Mouse (Mus musculus) MEL (cell line): ENCODE data around the gene Gm38394. TPM values are rescaled to one million over a fixed set of nuclear protein-coding genes. Genes with fewer than 3 reads are reported as not detected.

Experiments
- DNase-seq: peaks from one replicate; pipeline ENCODE4 v3.0.0; 2011; ENCODE audit warnings: low read depth, low spot score
- H3K27ac ChIP-seq: 2 replicates; pipeline ENCODE4 v1.5.1; 2012; ENCODE audit warnings: low read depth, mild to moderate bottlenecking, control low read depth, low read length, moderate library complexity; ENCODE audit not compliant: control insufficient read depth
- H3K27me3 ChIP-seq, 2 experiments: fragments of 150-350 bp in 1 of 2; sonication (generic) in 1 of 2; 2 replicates each; pipeline ENCODE4 v1.6.1; 2012; ENCODE audit warnings: low read length in 2 of 2, mild to moderate bottlenecking in 2 of 2, improper control_type of control experiment in 1 of 2, moderate library complexity in 1 of 2; ENCODE audit not compliant: insufficient read depth in 2 of 2, control insufficient read depth in 1 of 2
- H3K36me3 ChIP-seq, 2 experiments: 2 replicates each; pipeline ENCODE4 v1.6.1; 2012 to 2014; ENCODE audit warnings: low read length in 2 of 2, improper control_type of control experiment in 1 of 2, inconsistent platforms in 1 of 2, mild to moderate bottlenecking in 1 of 2; ENCODE audit not compliant: insufficient read depth in 2 of 2, control insufficient read depth in 1 of 2
- H3K4me1 ChIP-seq, 2 experiments: fragments of 150-350 bp in 1 of 2; sonication (generic) in 1 of 2; 2 replicates each; pipeline ENCODE4 v1.6.1; 2012; ENCODE audit warnings: low read length in 2 of 2, improper control_type of control experiment in 1 of 2, mild to moderate bottlenecking in 1 of 2; ENCODE audit not compliant: insufficient read depth in 2 of 2, control insufficient read depth in 1 of 2
- H3K4me3 ChIP-seq, 2 experiments: fragments of 150-350 bp in 1 of 2; sonication (generic) in 1 of 2; 2 replicates each; pipeline ENCODE4 v1.5.1; 2012; ENCODE audit warnings: low read depth in 2 of 2, low read length in 2 of 2, mild to moderate bottlenecking in 2 of 2, moderate library complexity in 2 of 2, control low read depth in 1 of 2, improper control_type of control experiment in 1 of 2; ENCODE audit not compliant: control insufficient read depth in 1 of 2, insufficient read depth in 1 of 2
- H3K79me2 ChIP-seq: 2 replicates; pipeline ENCODE4 v1.6.1; 2012; ENCODE audit warnings: mild to moderate bottlenecking, low read length, moderate library complexity; ENCODE audit not compliant: control insufficient read depth, poor library complexity, insufficient read depth
- H3K9ac ChIP-seq: 2 replicates; pipeline ENCODE4 v1.6.1; 2012; ENCODE audit warnings: low read depth, mild to moderate bottlenecking, control low read depth, low read length, moderate library complexity; ENCODE audit not compliant: control insufficient read depth, poor library complexity, severe bottlenecking
- H3K9me3 ChIP-seq: fragments of 150-350 bp; sonication (generic); replicated peaks from 2 replicates; pipeline ENCODE4 v1.6.1; 2012; ENCODE audit warnings: mild to moderate bottlenecking, low read length, improper control_type of control experiment, moderate library complexity; ENCODE audit not compliant: insufficient read depth
- BHLHE40 ChIP-seq: IDR thresholded peaks from 2 replicates; pipeline ENCODE4 v1.6.1; 2012; ENCODE audit warnings: low read depth, mild to moderate bottlenecking, inconsistent platforms, low read length, improper control_type of control experiment, borderline replicate concordance
- CHD2 ChIP-seq: IDR thresholded peaks from 2 replicates; pipeline ENCODE4 v1.6.1; 2011; ENCODE audit warnings: low read length, improper control_type of control experiment
- CTCF ChIP-seq, 3 experiments: IDR thresholded peaks in 2 of 3; conservative IDR thresholded peaks in 1 of 3; 2 replicates each; pipeline ENCODE4 v1.5.1; 2011 to 2012; ENCODE audit warnings: low read length in 3 of 3, low read depth in 2 of 3, mild to moderate bottlenecking in 2 of 3, improper control_type of control experiment in 1 of 3, inconsistent platforms in 1 of 3, mixed read lengths in 1 of 3, moderate library complexity in 1 of 3; ENCODE audit not compliant: control insufficient read depth in 1 of 3, insufficient read depth in 1 of 3, poor library complexity in 1 of 3, severe bottlenecking in 1 of 3
- E2F4 ChIP-seq: IDR thresholded peaks from 2 replicates; pipeline ENCODE4 v1.6.1; 2011; ENCODE audit warnings: low read depth, low read length, improper control_type of control experiment, borderline replicate concordance
- ELF1 ChIP-seq: IDR thresholded peaks from 2 replicates; pipeline ENCODE4 v1.6.1; 2014; ENCODE audit warnings: low read depth, mild to moderate bottlenecking, inconsistent platforms, low read length, improper control_type of control experiment, moderate library complexity
- ETS1 ChIP-seq: IDR thresholded peaks from 2 replicates; pipeline ENCODE4 v1.6.1; 2012; ENCODE audit warnings: low read depth, mild to moderate bottlenecking, inconsistent platforms, low read length, improper control_type of control experiment, moderate library complexity
- GATA1 ChIP-seq: IDR thresholded peaks from 2 replicates; pipeline ENCODE4 v1.6.1; 2011; ENCODE audit warnings: low read depth, low read length, improper control_type of control experiment
- JUND ChIP-seq: IDR thresholded peaks from 2 replicates; pipeline ENCODE4 v1.6.1; 2011; ENCODE audit warnings: low read depth, mild to moderate bottlenecking, improper control_type of control experiment, low read length
- MYB ChIP-seq: IDR thresholded peaks from 2 replicates; pipeline ENCODE4 v1.6.1; 2011; ENCODE audit warnings: mild to moderate bottlenecking, low read depth, low read length, improper control_type of control experiment
- NRF1 ChIP-seq: IDR thresholded peaks from 2 replicates; pipeline ENCODE4 v1.6.1; 2014; ENCODE audit warnings: low read depth, mild to moderate bottlenecking, inconsistent platforms, low read length, improper control_type of control experiment, moderate library complexity; ENCODE audit not compliant: poor library complexity, insufficient read depth, severe bottlenecking
- POLR2A ChIP-seq, 2 experiments: IDR thresholded peaks; 2 replicates each; pipeline ENCODE4 v1.6.1; 2011 to 2012; ENCODE audit warnings: low read length in 2 of 2, mild to moderate bottlenecking in 2 of 2, control low read depth in 1 of 2, improper control_type of control experiment in 1 of 2, low read depth in 1 of 2, moderate library complexity in 1 of 2; ENCODE audit not compliant: control insufficient read depth in 1 of 2, insufficient read depth in 1 of 2, poor library complexity in 1 of 2
- POLR2AphosphoS2 ChIP-seq: IDR thresholded peaks from 2 replicates; pipeline ENCODE4 v1.6.1; 2011; ENCODE audit warnings: low read length, improper control_type of control experiment
- SIN3A ChIP-seq: IDR thresholded peaks from 2 replicates; pipeline ENCODE4 v1.6.1; 2012; ENCODE audit warnings: low read length, improper control_type of control experiment, inconsistent platforms
- TBP ChIP-seq: IDR thresholded peaks from 2 replicates; pipeline ENCODE4 v1.8.0; 2011; ENCODE audit warnings: low read depth, low read length, improper control_type of control experiment
- UBTF ChIP-seq: IDR thresholded peaks from 2 replicates; pipeline ENCODE4 v1.6.1; 2012; ENCODE audit warnings: low read depth, mild to moderate bottlenecking, inconsistent platforms, low read length, improper control_type of control experiment, moderate library complexity, borderline replicate concordance; ENCODE audit not compliant: insufficient read depth
- USF2 ChIP-seq, 2 experiments: IDR thresholded peaks; 2 replicates each; pipeline ENCODE4 v1.6.1; 2011 to 2012; ENCODE audit warnings: improper control_type of control experiment in 2 of 2, low read length in 2 of 2, borderline replicate concordance in 1 of 2, inconsistent platforms in 1 of 2, low read depth in 1 of 2, mild to moderate bottlenecking in 1 of 2; ENCODE audit not compliant: insufficient read depth in 1 of 2
- ZKSCAN1 ChIP-seq: IDR thresholded peaks from 2 replicates; pipeline ENCODE4 v1.6.1; 2012; ENCODE audit warnings: low read depth, mild to moderate bottlenecking, inconsistent platforms, low read length, improper control_type of control experiment, moderate library complexity
- ZMIZ1 ChIP-seq: IDR thresholded peaks from 2 replicates; pipeline ENCODE4 v1.6.1; 2012; ENCODE audit warnings: low read depth, mild to moderate bottlenecking, inconsistent platforms, low read length, improper control_type of control experiment, moderate library complexity
- polyA plus RNA-seq, 2 experiments: library from polyadenylated mRNA; stranded (reverse) in 1 of 2; unstranded in 1 of 2; fragments of >175 nt in 1 of 2; fragments of >200 nt in 1 of 2; gene quantifications; 2 replicates each; pipeline versions ENCODE4 v1.2.1 to v1.2.4; 2012; ENCODE audit warnings: low replicate concordance in 2 of 2, low read depth in 1 of 2; ENCODE audit not compliant: insufficient read length in 2 of 2, insufficient read depth in 1 of 2, missing spikeins in 1 of 2
- total RNA-seq: library from RNA; depleted of rRNA; stranded (reverse); fragments of 300-350 nt; gene quantifications from 2 replicates; pipeline ENCODE4 v1.2.3, GENCODE M21; 2012

Gene Gm38394
- total and polyA plus RNA-seq, 3 experiments: 1.0 to 5.2 TPM; not detected in 1

DNA sequence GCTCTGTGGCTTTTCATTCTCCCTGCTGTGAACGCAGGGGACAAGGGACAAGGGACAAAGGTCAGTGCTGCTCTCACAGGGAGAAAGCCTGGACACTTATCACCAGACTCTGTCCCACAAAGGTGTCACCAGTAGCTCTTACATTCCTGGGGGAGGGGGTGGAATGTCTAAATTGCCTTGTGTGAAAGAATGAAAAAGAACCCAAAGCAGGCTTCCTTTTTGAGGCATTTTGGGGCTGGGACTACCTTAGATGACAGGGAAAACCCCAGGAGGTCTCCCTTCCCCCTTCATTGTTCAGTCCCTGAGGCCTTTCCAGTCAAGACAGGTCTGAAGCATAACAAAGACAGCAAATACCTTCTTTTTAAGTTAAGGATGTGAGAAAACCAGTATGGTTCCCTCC, 33.2 kb upstream of the Gm38394 start:
- Histone ChIP-seq H3K36me3 (no peaks in the 10 kb centered on the region), H3K4me3 (no peak overlapping the region), H3K27ac (no peak overlapping the region), H3K4me1 (no peaks in the 10 kb centered on the region), H3K27me3 (peaks cover 0 to 5% of the 10 kb centered on the region in 2 experiments; a peak in 2 of 4 replicates), H3K9me3 (no peaks in the 10 kb centered on the region), H3K9ac (no peak overlapping the region), H3K79me2 (no peaks in the 10 kb centered on the region)
- TF ChIP-seq ETS1 (no peak), BHLHE40 (no peak), JUND (no peak), UBTF (no peak), USF2 (IDR thresholded peaks at IDR 0.05; ENCODE audit: borderline replicate concordance in 1 of 2, insufficient read depth in 1 of 2, low read depth in 1 of 2, low read length in 2 of 2) (no peak), TBP (no peak), GATA1 (no peak)
- DNase-seq: no peak

DNA sequence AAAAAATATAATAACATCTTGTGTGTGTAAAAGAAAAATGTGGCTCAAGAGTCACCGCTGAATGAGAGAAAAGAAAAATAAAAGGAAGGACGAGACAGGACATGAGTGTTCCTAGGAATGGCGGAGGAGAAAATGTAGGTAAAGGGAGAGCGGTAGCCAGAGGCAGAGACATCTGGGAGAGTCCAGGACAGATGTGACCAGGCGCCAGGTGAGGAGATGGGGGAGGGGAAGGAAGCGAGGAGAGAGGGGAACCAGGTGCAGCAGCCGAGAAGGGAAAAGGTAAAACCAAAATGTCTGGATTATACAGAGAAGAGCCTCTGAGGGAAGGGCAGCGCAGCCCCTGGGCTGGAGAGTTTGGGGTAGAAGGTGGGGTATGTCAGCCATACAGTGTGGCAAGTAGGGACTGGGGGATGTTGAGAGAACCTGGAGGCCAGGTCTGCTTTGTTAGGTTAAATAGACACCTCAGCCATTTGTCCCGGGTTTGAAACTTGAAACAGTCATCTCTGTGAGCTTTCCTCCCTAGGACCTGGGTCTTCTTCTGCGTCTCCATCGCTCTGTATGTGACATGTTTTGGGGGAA, 32.5 kb upstream of the Gm38394 start:
- H3K27me3 ChIP-seq: peaks cover 0 to 5% of the 10 kb centered on the region in 2 experiments; a peak in 2 of 4 replicates
- no peaks in the 10 kb centered on the region for H3K4me1 ChIP-seq
- TF ChIP-seq POLR2AphosphoS2 (no peak), NRF1 (no peak), ZKSCAN1 (no peak), MYB (no peak), CHD2 (no peak), POLR2A (IDR thresholded peaks at IDR 0.05; ENCODE audit: control insufficient read depth in 1 of 2, insufficient read depth in 1 of 2, low read depth in 1 of 2, low read length in 2 of 2, poor library complexity in 1 of 2) (no peak), SIN3A (no peak), E2F4 (no peak), ZMIZ1 (no peak), CTCF (IDR thresholded peaks at IDR 0.05 in 2 of 3, conservative IDR thresholded peaks at IDR 0.05 in 1 of 3; ENCODE audit: control insufficient read depth in 1 of 3, insufficient read depth in 1 of 3, low read depth in 2 of 3, low read length in 3 of 3, poor library complexity in 1 of 3, severe bottlenecking in 1 of 3) (no peak), ELF1 (no peak)
- no peaks in the 10 kb centered on the region for H3K79me2 ChIP-seq
- no peak for DNase-seq
- H3K9me3 ChIP-seq: no peaks in the 10 kb centered on the region
- no peak overlapping the region for H3K9ac ChIP-seq
- H3K4me3 ChIP-seq: no peak overlapping the region
- no peaks in the 10 kb centered on the region for H3K36me3 ChIP-seq
- H3K27ac ChIP-seq: no peak overlapping the region
